Mouse (Mus musculus): ENCODE results near the gene Olfr1174-ps. TPM values are rescaled to one million over a fixed set of nuclear protein-coding genes. Genes with fewer than 3 reads are reported as not detected.

Gene Olfr1174-ps
- not detected in 2 replicates for polyA plus RNA-seq (2012; rRNA removed)

GRCm38 (mm10) chr2:88315035-88315434, at the start of gene Olfr1174-ps:
TSS of gene Olfr1174-ps (minus strand) at chr2:88315135.

GRCm38 (mm10) chr2:88346392-88346791, 31.5 kb upstream of the Olfr1174-ps start, which contains the start of gene Olfr1177-ps:
TSS of gene Olfr1177-ps (minus strand) at chr2:88346492.

GRCm38 (mm10) chr2:88336421-88336820, 21.5 kb upstream of the Olfr1174-ps start, which contains the start of gene Olfr1176:
TSS of gene Olfr1176 (plus strand) at chr2:88336721.

GRCm38 (mm10) chr2:88327115-88327514, 12.2 kb upstream of the Olfr1174-ps start, which contains the start of gene Olfr1175-ps:
TSS of gene Olfr1175-ps (minus strand) at chr2:88327215.

GRCm38 (mm10) chr2:88279775-88280174, 35.2 kb downstream of the Olfr1174-ps start, which contains the start of gene Olfr1173:
TSS of gene Olfr1173 (minus strand) at chr2:88279875.

Other genes starting within 250 kb of the Olfr1174-ps start
- not detected in 2 replicates for gene Olfr1163, start 243.3 kb downstream of the Olfr1174-ps start, polyA plus RNA-seq (2012; rRNA removed)
- gene Olfr1164, start 221.2 kb downstream of the Olfr1174-ps start, polyA plus RNA-seq (2012; rRNA removed) = not detected in 2 replicates
- not detected in 2 replicates for gene Olfr1166, start 186.9 kb downstream of the Olfr1174-ps start, polyA plus RNA-seq (2012; rRNA removed)
- not detected in 2 replicates for gene Olfr1167, start 159.9 kb downstream of the Olfr1174-ps start, polyA plus RNA-seq (2012; rRNA removed)
- gene Olfr1168, start 133.3 kb downstream of the Olfr1174-ps start, polyA plus RNA-seq (2012; rRNA removed) = not detected in 2 replicates
- not detected in 2 replicates for gene Olfr1170, start 86.8 kb downstream of the Olfr1174-ps start, polyA plus RNA-seq (2012; rRNA removed)
- not detected in 2 replicates for gene Olfr1173, start 35.3 kb downstream of the Olfr1174-ps start, polyA plus RNA-seq (2012; rRNA removed)
- gene Olfr1175-ps, start 12.1 kb upstream of the Olfr1174-ps start, polyA plus RNA-seq (2012; rRNA removed) = not detected in 2 replicates
- not detected in 2 replicates for gene Olfr1176, start 21.6 kb upstream of the Olfr1174-ps start, polyA plus RNA-seq (2012; rRNA removed)
- gene Olfr1177-ps, start 31.4 kb upstream of the Olfr1174-ps start, polyA plus RNA-seq (2012; rRNA removed) = not detected in 2 replicates
- not detected in 2 replicates for gene Olfr1178, start 71.9 kb upstream of the Olfr1174-ps start, polyA plus RNA-seq (2012; rRNA removed)
- not detected in 2 replicates for gene Olfr1179, start 91.3 kb upstream of the Olfr1174-ps start, polyA plus RNA-seq (2012; rRNA removed)
- gene Olfr1180, start 104.0 kb upstream of the Olfr1174-ps start, polyA plus RNA-seq (2012; rRNA removed) = not detected in 2 replicates
- not detected in 2 replicates for gene Olfr1181, start 111.0 kb upstream of the Olfr1174-ps start, polyA plus RNA-seq (2012; rRNA removed)
- not detected in 2 replicates for gene Gm13757, start 134.0 kb upstream of the Olfr1174-ps start, polyA plus RNA-seq (2012; rRNA removed)
- gene Olfr1183, start 139.7 kb upstream of the Olfr1174-ps start, polyA plus RNA-seq (2012; rRNA removed) = not detected in 2 replicates
- not detected in 2 replicates for gene Olfr1184, start 168.5 kb upstream of the Olfr1174-ps start, polyA plus RNA-seq (2012; rRNA removed)
- gene Olfr1185-ps1, start 178.2 kb upstream of the Olfr1174-ps start, polyA plus RNA-seq (2012; rRNA removed) = not detected in 2 replicates
- gene Olfr1186, start 203.4 kb upstream of the Olfr1174-ps start, polyA plus RNA-seq (2012; rRNA removed) = not detected in 2 replicates
- gene Olfr1188, start 241.8 kb upstream of the Olfr1174-ps start, polyA plus RNA-seq (2012; rRNA removed) = not detected in 2 replicates

Measured in central nervous system, embryonic 11.5 days (tissue).